Comparison of ENCODE assay signal across 8 mouse cellular contexts in genomic region chr9:102840792-102841778, GRCm38 (mm10). TPM values are rescaled to one million over a fixed set of nuclear protein-coding genes. Genes with fewer than 3 reads are reported as not detected.
DNase-seq lines count a peak whose midpoint lies in the region; ATAC-seq and TF ChIP-seq lines count a peak whose summit lies in the region.

No protein-coding gene starts in this region.

- TF ChIP-seq CTCF in left cerebral cortex, adult 2 months (IDR thresholded peaks at IDR 0.05), result no peak

- no peak overlapping the region for H3K27ac ChIP-seq in embryonic facial prominence, embryonic 11.5 days (replicated peaks; ENCODE audit: low read depth, low read length)
- peak overlapping the region; percentile 72 for H3K27ac ChIP-seq in limb, embryonic 13.5 days
- H3K27ac ChIP-seq in neural tube, embryonic 13.5 days (replicated peaks), result peak overlapping the region; percentile 42; the same call in 1 of the 2 replicates
- no peak overlapping the region for H3K27ac ChIP-seq in left cerebral cortex, adult 2 months

- intact Hi-C loops in heart, postnatal 36 days (cut with DNase I), result no loop called here
- intact Hi-C loops in left cerebral cortex, adult 2 months (cut with DNase I), result no loop called here

- H3K4me2 ChIP-seq in embryonic facial prominence, embryonic 11.5 days (ENCODE audit: low read depth, low read length), result no peak overlapping the region; the same call in 1 of the 2 replicates
- peak overlapping the region; percentile 47 for H3K4me2 ChIP-seq in limb, embryonic 13.5 days (replicated peaks)
- peak overlapping the region; percentile 13; the same call in 1 of the 2 replicates for H3K4me2 ChIP-seq in neural tube, embryonic 13.5 days

- H3K4me1 ChIP-seq in embryonic facial prominence, embryonic 11.5 days (ENCODE audit: control insufficient read depth, insufficient read depth, low read length), result peaks cover 7% of the 10 kb centered on the region; the same call in 1 of the 2 replicates
- H3K4me1 ChIP-seq in limb, embryonic 13.5 days, result peaks cover 85% of the 10 kb centered on the region
- peaks cover 76% of the 10 kb centered on the region for H3K4me1 ChIP-seq in neural tube, embryonic 13.5 days (replicated peaks)

- no peak overlapping the region for H3K4me3 ChIP-seq in embryonic facial prominence, embryonic 11.5 days (ENCODE audit: low read depth, low read length)
- peak overlapping the region; percentile 8; the same call in 1 of the 2 replicates for H3K4me3 ChIP-seq in limb, embryonic 13.5 days
- no peak overlapping the region for H3K4me3 ChIP-seq in neural tube, embryonic 13.5 days
- no peak overlapping the region for H3K4me3 ChIP-seq in left cerebral cortex, adult 2 months

- no peak overlapping the region; the same call in 1 of the 2 replicates for H3K9ac ChIP-seq in embryonic facial prominence, embryonic 11.5 days (replicated peaks; ENCODE audit: low read length)
- peak overlapping the region; percentile 2; the same call in 1 of the 2 replicates for H3K9ac ChIP-seq in limb, embryonic 13.5 days
- H3K9ac ChIP-seq in neural tube, embryonic 13.5 days, result peak overlapping the region; percentile 49

- no peaks in the 10 kb centered on the region for H3K27me3 ChIP-seq in embryonic facial prominence, embryonic 11.5 days (ENCODE audit: control insufficient read depth, insufficient read depth, low read length)
- H3K27me3 ChIP-seq in limb, embryonic 13.5 days, result no peaks in the 10 kb centered on the region
- no peaks in the 10 kb centered on the region for H3K27me3 ChIP-seq in neural tube, embryonic 13.5 days

- no peaks in the 10 kb centered on the region for H3K9me3 ChIP-seq in embryonic facial prominence, embryonic 11.5 days (replicated peaks; ENCODE audit: control insufficient read depth, low read length)
- H3K9me3 ChIP-seq in limb, embryonic 13.5 days, result no peaks in the 10 kb centered on the region
- H3K9me3 ChIP-seq in neural tube, embryonic 13.5 days, result no peaks in the 10 kb centered on the region

- H3K36me3 ChIP-seq in embryonic facial prominence, embryonic 11.5 days (replicated peaks; ENCODE audit: control insufficient read depth, insufficient read depth, low read depth, low read length), result no peaks in the 10 kb centered on the region
- no peaks in the 10 kb centered on the region for H3K36me3 ChIP-seq in limb, embryonic 13.5 days
- H3K36me3 ChIP-seq in neural tube, embryonic 13.5 days, result no peaks in the 10 kb centered on the region

- 0 out of 2 replicates have a peak, but pooled peaks have one; percentile 46 for ATAC-seq in embryonic facial prominence, embryonic 11.5 days (replicated peaks; ENCODE audit: insufficient number of reproducible peaks, low FRiP score, low TSS enrichment, low read depth)
- no peak for ATAC-seq in limb, embryonic 13.5 days (ENCODE audit: low FRiP score, low read depth)
- peak; percentile 44; the same call in 1 of the 2 replicates for ATAC-seq in neural tube, embryonic 13.5 days (ENCODE audit: low read depth)

- DNase-seq in kidney, adult 11 months, result peak; percentile 47
- no peak for DNase-seq in kidney, adult 9 months
- peak; percentile 36 for DNase-seq in embryonic facial prominence, embryonic 11.5 days (ENCODE audit: low spot score)
- DNase-seq in heart, postnatal 36 days, result peak; percentile 46 to 47
- no peak for DNase-seq in yolk sac, embryonic 10.5 days (ENCODE audit: low spot score)
- DNase-seq in left cerebral cortex, adult 2 months (ENCODE audit: extremely low spot score in 1 of 2, low spot score in 2 of 2), result no peak

- 25% methylated on average over 16 of the region's 16 CpGs for WGBS in embryonic facial prominence, embryonic 11.5 days
- 16% methylated on average over 16 of the region's 16 CpGs for WGBS in limb, embryonic 13.5 days
- 40% methylated on average over 16 of the region's 16 CpGs for WGBS in neural tube, embryonic 13.5 days

RNA-seq across cellular contexts. Expression of gene Ryk, which starts 6.4 kb away (rescaled TPM):
- polyA plus RNA-seq in embryonic facial prominence, embryonic 11.5 days (2014; fragmentation: Nextera tagmentation; extraction: Ambion mirVana), result 31.0 and 50.8 TPM in 2 replicates
- total RNA-seq in heart, postnatal 36 days (2021), result 10 to 100 TPM; 38.9 to 39.0 TPM
- 23.7 and 24.5 TPM in 2 replicates for polyA plus RNA-seq in limb, embryonic 13.5 days (2015; fragmentation: Nextera tagmentation; extraction: Ambion mirVana)
- polyA plus RNA-seq in neural tube, embryonic 13.5 days (2015; fragmentation: Nextera tagmentation; extraction: Ambion mirVana), result 11.8 and 11.9 TPM in 2 replicates
- total RNA-seq in left cerebral cortex, adult 2 months (2021), result 10 to 100 TPM; 35.4 to 42.5 TPM

Comparison
In these comparisons a context has a peak if more than half of its experiments do, and no peak if none do; other contexts are left out.
1. DNase-seq: peak in kidney, adult 11 months (single experiment), embryonic facial prominence, embryonic 11.5 days (single experiment) and heart, postnatal 36 days (2 of 2); none in kidney, adult 9 months (single experiment), yolk sac, embryonic 10.5 days (single experiment) and left cerebral cortex, adult 2 months (0 of 2).
2. H3K27ac ChIP-seq: peak in limb, embryonic 13.5 days (single experiment) and neural tube, embryonic 13.5 days (single experiment); none in embryonic facial prominence, embryonic 11.5 days (single experiment) and left cerebral cortex, adult 2 months (single experiment).